Mouse (Mus musculus): ENCODE data around the gene Prpsap1. TPM values are rescaled to one million over a fixed set of nuclear protein-coding genes. Genes with fewer than 3 reads are reported as not detected.

Prpsap1 gene
- polyA plus RNA-seq, 1 experiment from 2014 or later: 162 TPM

DNA sequence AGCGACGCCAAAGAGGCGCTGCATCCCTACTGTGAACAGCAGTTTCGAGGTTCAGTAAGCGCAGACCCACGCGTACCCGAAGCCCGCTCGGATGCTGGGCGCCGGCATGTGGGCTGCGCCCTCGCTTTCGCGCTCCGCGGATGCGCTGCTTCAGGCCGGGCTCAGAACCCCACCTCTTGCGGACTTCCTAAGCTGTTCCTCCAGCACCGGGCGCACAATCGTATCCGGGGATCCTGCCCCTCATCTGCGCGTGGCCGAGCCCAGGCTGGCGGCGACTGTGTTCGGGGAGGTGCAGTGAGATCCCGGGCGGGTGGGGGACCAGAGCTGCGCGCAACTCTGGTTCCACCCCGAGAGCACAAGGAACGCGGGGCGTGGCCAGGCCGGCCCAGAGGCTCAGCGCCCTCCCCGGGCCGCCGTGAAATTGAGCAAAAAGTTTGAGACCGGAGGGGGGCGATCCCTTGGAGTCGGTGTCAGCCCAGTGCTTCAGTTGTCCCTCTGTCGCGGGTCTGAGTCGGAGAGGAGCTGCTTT, 38.9 kb upstream of the Prpsap1 start:
- H3K4me3 ChIP-seq (replicated peaks; ENCODE audit: low read length): peak overlapping the region; percentile 36
- peaks cover 30% of the 10 kb centered on the region for H3K4me1 ChIP-seq (replicated peaks; ENCODE audit: control insufficient read depth, insufficient read depth, low read length)
- H3K9ac ChIP-seq: peak overlapping the region; percentile 35
- H3K4me2 ChIP-seq (replicated peaks): peak overlapping the region; percentile 70
- H3K27ac ChIP-seq: no peak overlapping the region
- peaks cover 49% of the 10 kb centered on the region for H3K27me3 ChIP-seq (ENCODE audit: control insufficient read depth, insufficient read depth, low read length)
- DNase-seq (ENCODE audit: low spot score): peak; percentile 47
- ATAC-seq (ENCODE audit: low FRiP score): no peak
- H3K36me3 ChIP-seq (replicated peaks; ENCODE audit: control insufficient read depth, insufficient read depth): peaks cover 11% of the 10 kb centered on the region
- H3K9me3 ChIP-seq (ENCODE audit: control insufficient read depth, low read length): no peaks in the 10 kb centered on the region
- WGBS: under 1% methylated on average over 50 of the region's 50 CpGs

DNA sequence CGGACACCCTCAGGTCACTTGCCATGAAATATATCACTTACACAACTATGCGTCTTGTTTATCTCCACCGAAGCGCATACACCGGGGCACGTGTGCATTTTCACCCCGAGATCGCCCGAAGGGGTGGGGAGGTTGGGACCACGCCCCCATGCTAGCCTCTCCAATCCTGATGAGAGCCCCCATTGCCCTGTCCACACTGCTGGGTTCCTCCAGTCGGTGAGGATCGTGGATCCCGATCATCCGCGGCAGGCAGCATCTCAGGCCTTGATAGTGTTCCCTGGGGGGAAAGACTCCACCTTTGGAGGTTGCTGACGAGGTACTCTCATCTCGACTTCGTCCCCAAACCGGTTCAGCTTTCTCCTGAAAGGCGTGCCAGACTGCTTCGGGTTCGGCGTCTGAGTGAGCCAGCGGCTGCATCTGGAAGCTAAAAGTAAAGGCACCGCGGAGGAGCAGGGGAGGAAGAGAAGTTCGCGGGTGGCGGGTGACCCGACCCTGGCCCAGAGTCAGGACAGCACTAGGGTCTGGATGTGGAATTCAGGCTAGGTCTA, 38.3 kb upstream of the Prpsap1 start:
- Histone ChIP-seq H3K27me3 (ENCODE audit: control insufficient read depth, insufficient read depth, low read length) (peaks cover 49% of the 10 kb centered on the region), H3K9ac (peak overlapping the region; percentile 35), H3K27ac (no peak overlapping the region), H3K4me1 (replicated peaks; ENCODE audit: control insufficient read depth, insufficient read depth, low read length) (peaks cover 30% of the 10 kb centered on the region), H3K9me3 (ENCODE audit: control insufficient read depth, low read length) (no peaks in the 10 kb centered on the region), H3K36me3 (replicated peaks; ENCODE audit: control insufficient read depth, insufficient read depth) (peaks cover 9% of the 10 kb centered on the region), H3K4me3 (replicated peaks; ENCODE audit: low read length) (peak overlapping the region; percentile 36), H3K4me2 (replicated peaks) (peak overlapping the region; percentile 70)
- no peak for ATAC-seq (ENCODE audit: low FRiP score)
- DNase-seq (ENCODE audit: low spot score): no peak
- WGBS: 1% methylated on average over 30 of the region's 30 CpGs

DNA sequence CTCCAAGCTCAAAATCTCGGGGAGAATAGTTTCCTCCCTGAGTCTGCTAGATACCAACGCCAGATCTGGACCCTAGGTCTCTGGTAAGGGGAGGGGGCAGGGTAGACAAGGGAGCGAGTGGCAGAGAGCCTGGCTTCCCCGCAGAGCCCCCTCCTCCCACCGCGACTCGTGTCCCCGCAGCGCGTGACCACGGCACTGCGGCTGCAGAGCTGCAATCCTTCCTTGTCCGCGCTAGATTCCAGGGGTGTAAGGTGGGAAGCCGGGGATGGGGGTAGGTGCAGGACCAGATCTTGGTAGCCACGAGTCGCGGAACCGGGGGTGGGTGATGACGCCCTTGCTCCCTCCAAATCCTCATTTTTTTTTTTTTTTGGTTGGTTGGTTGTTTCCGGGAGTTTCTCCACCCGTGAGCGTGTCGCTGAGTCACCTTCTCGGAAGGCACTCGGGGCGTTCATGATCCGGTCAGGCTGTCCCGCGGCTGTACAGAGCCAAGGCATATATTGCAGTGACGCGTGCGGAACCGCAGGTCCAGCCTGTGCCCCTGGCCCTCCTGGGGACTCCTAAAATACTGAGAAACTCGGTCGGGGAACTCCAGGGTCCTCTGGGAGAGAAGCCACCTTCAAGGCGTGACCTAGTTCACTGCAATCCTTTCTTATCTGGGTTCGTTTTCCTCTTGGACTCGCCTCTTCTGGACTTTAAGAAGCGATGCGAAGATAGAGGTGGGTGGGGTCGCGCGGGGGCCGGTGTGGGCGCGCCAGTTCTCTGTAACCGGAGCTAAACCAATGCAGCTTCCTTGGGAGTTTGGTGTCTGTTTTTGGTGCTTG, 37.6 kb upstream of the Prpsap1 start:
- peak overlapping the region; percentile 70 for H3K4me2 ChIP-seq (replicated peaks)
- H3K9me3 ChIP-seq (ENCODE audit: control insufficient read depth, low read length): no peaks in the 10 kb centered on the region
- H3K27ac ChIP-seq: no peak overlapping the region
- ATAC-seq (ENCODE audit: low FRiP score) (no peak), DNase-seq (ENCODE audit: low spot score) (no peak)
- peaks cover 49% of the 10 kb centered on the region for H3K27me3 ChIP-seq (ENCODE audit: control insufficient read depth, insufficient read depth, low read length)
- H3K9ac ChIP-seq: no peak overlapping the region
- 3% methylated on average over 48 of the region's 48 CpGs for WGBS
- peak overlapping the region; percentile 36 for H3K4me3 ChIP-seq (replicated peaks; ENCODE audit: low read length)
- 0 out of 2 replicates have a peak, but pooled peaks cover 3% of the 10 kb centered on the region for H3K36me3 ChIP-seq (replicated peaks; ENCODE audit: control insufficient read depth, insufficient read depth)
- peaks cover 30% of the 10 kb centered on the region for H3K4me1 ChIP-seq (replicated peaks; ENCODE audit: control insufficient read depth, insufficient read depth, low read length)

- ATAC-seq (ENCODE audit: low FRiP score) (no peak), DNase-seq (ENCODE audit: low spot score) (no peak)
- Histone ChIP-seq H3K9ac (no peak within 1 kb of the TSS), H3K9me3 (ENCODE audit: control insufficient read depth, low read length) (no peaks in the 10 kb centered on the region), H3K4me3 (replicated peaks; ENCODE audit: low read length) (peak within 1 kb of the TSS; percentile 36), H3K27me3 (ENCODE audit: control insufficient read depth, insufficient read depth, low read length) (peaks cover 49% of the 10 kb centered on the region), H3K4me1 (replicated peaks; ENCODE audit: control insufficient read depth, insufficient read depth, low read length) (peaks cover 30% of the 10 kb centered on the region), H3K4me2 (replicated peaks) (peak within 1 kb of the TSS; percentile 70), H3K27ac (no peak within 1 kb of the TSS), H3K36me3 (replicated peaks; ENCODE audit: control insufficient read depth, insufficient read depth) (no peaks in the 10 kb centered on the region)
- 22% methylated on average over 11 of the region's 11 CpGs for WGBS
Observed at GRCm38 (mm10) chr11:116530187-116531147, 36.5 kb upstream of the Prpsap1 start, which contains the start of gene Sphk1. Sphk1 (plus strand) TSS chr11:116530925.

DNA sequence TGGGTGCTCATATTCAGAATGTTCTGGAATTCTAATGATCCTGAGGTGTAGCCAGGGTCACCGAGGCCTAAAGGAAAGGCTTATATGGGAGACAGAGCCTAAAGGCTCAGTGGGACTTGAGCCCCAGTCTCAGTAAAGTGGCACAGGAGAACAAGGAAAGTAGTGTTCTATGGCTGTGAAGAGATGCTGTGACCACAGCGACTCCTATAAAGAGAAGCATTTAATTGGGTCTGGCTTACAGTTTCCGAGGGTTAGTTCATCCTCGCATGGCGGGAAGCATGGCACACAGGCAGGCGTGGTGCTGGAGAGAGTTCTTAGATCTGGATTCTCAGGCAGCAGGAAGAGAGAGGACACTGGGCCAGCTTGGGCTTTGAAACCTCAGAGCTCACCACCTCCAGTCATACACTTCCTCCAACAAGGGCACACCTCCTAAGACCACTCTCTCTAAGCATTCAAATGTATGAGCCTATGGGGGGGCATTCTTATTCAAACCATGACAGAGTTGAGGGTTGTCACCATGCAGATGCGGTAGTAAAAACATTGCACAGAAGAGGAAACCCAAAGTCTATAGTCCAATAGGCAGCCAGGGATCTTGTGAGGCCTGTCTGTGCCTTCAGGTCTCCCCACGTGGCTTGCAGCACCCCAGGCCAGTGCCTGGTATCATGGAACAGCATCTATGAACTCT, 34.8 kb upstream of the Prpsap1 start:
- Histone ChIP-seq H3K4me3 (replicated peaks; ENCODE audit: low read length) (no peak overlapping the region), H3K4me1 (replicated peaks; ENCODE audit: control insufficient read depth, insufficient read depth, low read length) (peaks cover 27% of the 10 kb centered on the region), H3K9me3 (ENCODE audit: control insufficient read depth, low read length) (no peaks in the 10 kb centered on the region), H3K9ac (no peak overlapping the region), H3K27ac (no peak overlapping the region), H3K27me3 (ENCODE audit: control insufficient read depth, insufficient read depth, low read length) (peaks cover 35% of the 10 kb centered on the region), H3K4me2 (replicated peaks) (no peak overlapping the region), H3K36me3 (replicated peaks; ENCODE audit: control insufficient read depth, insufficient read depth) (no peaks in the 10 kb centered on the region)
- 71% methylated on average over 8 of the region's 8 CpGs for WGBS
- no peak for ATAC-seq (ENCODE audit: low FRiP score)
- no peak for DNase-seq (ENCODE audit: low spot score)

DNA sequence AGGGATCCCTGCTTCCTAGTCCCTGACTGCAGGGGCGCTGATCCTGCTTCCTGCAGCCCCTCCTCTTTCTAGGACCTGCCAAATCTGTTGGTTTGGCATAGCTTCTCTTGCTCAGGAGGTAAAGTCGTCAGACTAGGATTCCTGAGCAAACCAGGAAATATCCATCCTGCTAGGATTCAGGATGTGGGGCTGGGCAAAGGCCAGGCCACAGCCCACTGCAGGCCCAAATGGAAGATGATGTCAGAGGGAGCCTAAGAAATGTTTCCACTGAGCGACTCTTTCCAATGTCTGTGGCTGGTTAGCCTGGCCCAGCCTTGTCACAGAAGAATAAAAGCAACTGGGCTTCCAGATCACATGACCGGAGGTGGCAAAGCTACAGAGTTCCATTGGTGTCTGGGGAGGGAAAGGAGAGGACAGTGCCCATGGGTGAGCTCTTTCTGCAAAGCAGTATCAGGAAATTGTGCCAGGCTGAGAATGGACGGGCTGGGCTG, 29.7 kb upstream of the Prpsap1 start:
- Histone ChIP-seq H3K9ac (no peak overlapping the region), H3K36me3 (replicated peaks; ENCODE audit: control insufficient read depth, insufficient read depth) (no peaks in the 10 kb centered on the region), H3K27me3 (ENCODE audit: control insufficient read depth, insufficient read depth, low read length) (no peaks in the 10 kb centered on the region), H3K27ac (no peak overlapping the region), H3K4me1 (replicated peaks; ENCODE audit: control insufficient read depth, insufficient read depth, low read length) (no peaks in the 10 kb centered on the region; the same call in 1 of the 2 replicates), H3K9me3 (ENCODE audit: control insufficient read depth, low read length) (no peaks in the 10 kb centered on the region), H3K4me2 (replicated peaks) (no peak overlapping the region), H3K4me3 (replicated peaks; ENCODE audit: low read length) (no peak overlapping the region)
- DNase-seq (ENCODE audit: low spot score) (no peak), ATAC-seq (ENCODE audit: low FRiP score) (no peak)
- WGBS: 48% methylated on average over 5 of the region's 5 CpGs

GRCm38 (mm10) chr11:116522886-116523698, 29.1 kb upstream of the Prpsap1 start:
- H3K27ac ChIP-seq: no peak overlapping the region

DNA sequence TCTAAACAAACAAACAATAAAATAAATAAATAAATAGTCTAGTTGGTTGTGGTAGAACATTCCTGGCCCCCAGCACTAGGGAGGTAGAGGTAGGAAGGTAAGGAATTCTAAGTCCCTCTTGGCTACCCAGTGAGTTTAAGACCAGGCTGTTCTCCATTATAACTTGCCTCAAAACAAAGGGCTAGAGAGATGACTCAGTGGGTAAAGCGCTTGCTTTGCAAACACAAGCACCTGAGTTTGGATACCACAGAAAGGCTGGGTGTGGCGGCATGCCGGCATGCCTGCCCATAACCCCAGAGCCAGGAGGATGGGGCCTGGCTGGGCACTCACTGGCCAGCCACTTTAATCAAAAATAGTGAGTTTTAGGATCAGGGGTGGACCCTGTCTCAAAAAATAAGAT, 28.0 kb upstream of the Prpsap1 start:
- Histone ChIP-seq H3K4me1 (replicated peaks; ENCODE audit: control insufficient read depth, insufficient read depth, low read length) (no peaks in the 10 kb centered on the region; the same call in 1 of the 2 replicates), H3K4me2 (replicated peaks) (no peak overlapping the region), H3K36me3 (replicated peaks; ENCODE audit: control insufficient read depth, insufficient read depth) (no peaks in the 10 kb centered on the region), H3K9me3 (ENCODE audit: control insufficient read depth, low read length) (no peaks in the 10 kb centered on the region), H3K9ac (no peak overlapping the region), H3K4me3 (replicated peaks; ENCODE audit: low read length) (no peak overlapping the region), H3K27me3 (ENCODE audit: control insufficient read depth, insufficient read depth, low read length) (no peaks in the 10 kb centered on the region), H3K27ac (no peak overlapping the region)
- no peak for ATAC-seq (ENCODE audit: low FRiP score)
- DNase-seq (ENCODE audit: low spot score): no peak
- 82% methylated on average over 3 of the region's 3 CpGs for WGBS

More at GRCm38 (mm10) chr11:116522886-116523698, 29.1 kb upstream of the Prpsap1 start:
- no peak overlapping the region for H3K4me2 ChIP-seq (replicated peaks)
- 59% methylated on average over 16 of the region's 16 CpGs for WGBS
- H3K4me1 ChIP-seq (replicated peaks; ENCODE audit: control insufficient read depth, insufficient read depth, low read length): no peaks in the 10 kb centered on the region; the same call in 1 of the 2 replicates
- ATAC-seq (ENCODE audit: low FRiP score) (no peak), DNase-seq (ENCODE audit: low spot score) (no peak)
- no peak overlapping the region for H3K9ac ChIP-seq
- H3K27me3 ChIP-seq (ENCODE audit: control insufficient read depth, insufficient read depth, low read length): no peaks in the 10 kb centered on the region
- no peak overlapping the region for H3K4me3 ChIP-seq (replicated peaks; ENCODE audit: low read length)
- no peaks in the 10 kb centered on the region for H3K9me3 ChIP-seq (ENCODE audit: control insufficient read depth, low read length)
- no peaks in the 10 kb centered on the region for H3K36me3 ChIP-seq (replicated peaks; ENCODE audit: control insufficient read depth, insufficient read depth)
